Mouse (Mus musculus) olfactory bulb, adult 2 months (tissue): ENCODE measurements at regions not wholly inside any gene's neighbourhood (a gene's known extent, or its start where the extent isn't known, plus 50 kb on each side); places are given as distances from the start of the nearest gene placed in this dataset.
"Not testable (repeated sequence)": the region's sequence is repeated elsewhere in the genome, so short reads cannot be mapped to it uniquely, and the experiment has no call there.

Experiments used
- H3K27ac ChIP-seq: fragments of 200-500 bp; 2 replicates; pipeline ENCODE4 v1.5.1; 2012; ENCODE audit warnings: low read depth, low read length; ENCODE audit not compliant: insufficient read depth
- H3K4me1 ChIP-seq: fragments of 200-500 bp; 2 replicates; pipeline ENCODE4 v1.6.1; 2012; ENCODE audit warnings: low read length; ENCODE audit not compliant: control insufficient read depth, insufficient read depth
- H3K4me3 ChIP-seq: fragments of 200-500 bp; 2 replicates; pipeline ENCODE4 v1.5.1; 2012; ENCODE audit warnings: mild to moderate bottlenecking, low read depth, low read length, moderate library complexity; ENCODE audit not compliant: insufficient read depth
- CTCF ChIP-seq: fragments of 200-500 bp; IDR thresholded peaks from 2 replicates; pipeline ENCODE4 v1.5.1; 2012; ENCODE audit warnings: low read depth, mild to moderate bottlenecking, low read length, moderate library complexity; ENCODE audit not compliant: insufficient read depth
- POLR2A ChIP-seq: fragments of 200-500 bp; IDR thresholded peaks from 2 replicates; pipeline ENCODE4 v1.6.1; 2012; ENCODE audit warnings: mild to moderate bottlenecking, low read depth, low read length, moderate library complexity; ENCODE audit not compliant: insufficient read depth
- WGBS: fragments of 180-500 bp; shearing (Covaris S2); methylation state at CpG from one replicate; pipeline ENCODE4 v1.1.7; 2018; 5-methylcytosine and 5-hydroxymethylcytosine counted together

DNA sequence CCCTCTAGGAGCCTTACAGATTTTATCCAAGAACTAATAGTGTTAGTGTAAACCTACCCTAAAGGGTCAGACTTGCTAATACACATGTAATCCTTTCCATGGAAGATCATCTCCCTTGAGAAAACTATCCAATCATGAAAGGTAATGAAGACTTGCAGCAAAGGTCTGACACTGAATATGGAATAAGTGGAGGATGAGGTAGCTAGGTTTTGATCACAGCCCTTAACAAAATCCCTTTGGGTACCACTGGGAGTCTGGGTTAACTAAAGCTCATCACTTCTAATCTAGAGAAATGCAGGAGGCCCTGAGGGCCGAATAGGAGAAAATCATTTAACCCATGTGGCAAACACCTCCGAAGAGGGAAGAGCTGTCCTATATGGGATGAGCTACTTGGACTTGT, 221.6 kb downstream of the Prr30 start:
- Histone ChIP-seq H3K4me1 (no peaks in the 10 kb centered on the region), H3K4me3 (no peak overlapping the region), H3K27ac (no peak overlapping the region)
- TF ChIP-seq CTCF: no peak
- no peak for TF ChIP-seq POLR2A
- 91% methylated on average over 2 of the region's 2 CpGs for WGBS

- Histone ChIP-seq H3K4me3 (no peak overlapping the region), H3K27ac (no peak overlapping the region), H3K4me1 (no peaks in the 10 kb centered on the region)
- WGBS: 62% methylated on average over 2 of the region's 2 CpGs
- TF ChIP-seq CTCF (no peak), POLR2A (no peak)
Measured at GRCm38 (mm10) chr14:100970970-100971369, 229.2 kb downstream of the Prr30 start.

- Histone ChIP-seq H3K4me3 (no peak overlapping the region), H3K4me1 (no peaks in the 10 kb centered on the region), H3K27ac (no peak overlapping the region)
- no peak for TF ChIP-seq CTCF
- no peak for TF ChIP-seq POLR2A
Measured at GRCm38 (mm10) chr14:100960198-100960597, 239.9 kb downstream of the Prr30 start.

DNA sequence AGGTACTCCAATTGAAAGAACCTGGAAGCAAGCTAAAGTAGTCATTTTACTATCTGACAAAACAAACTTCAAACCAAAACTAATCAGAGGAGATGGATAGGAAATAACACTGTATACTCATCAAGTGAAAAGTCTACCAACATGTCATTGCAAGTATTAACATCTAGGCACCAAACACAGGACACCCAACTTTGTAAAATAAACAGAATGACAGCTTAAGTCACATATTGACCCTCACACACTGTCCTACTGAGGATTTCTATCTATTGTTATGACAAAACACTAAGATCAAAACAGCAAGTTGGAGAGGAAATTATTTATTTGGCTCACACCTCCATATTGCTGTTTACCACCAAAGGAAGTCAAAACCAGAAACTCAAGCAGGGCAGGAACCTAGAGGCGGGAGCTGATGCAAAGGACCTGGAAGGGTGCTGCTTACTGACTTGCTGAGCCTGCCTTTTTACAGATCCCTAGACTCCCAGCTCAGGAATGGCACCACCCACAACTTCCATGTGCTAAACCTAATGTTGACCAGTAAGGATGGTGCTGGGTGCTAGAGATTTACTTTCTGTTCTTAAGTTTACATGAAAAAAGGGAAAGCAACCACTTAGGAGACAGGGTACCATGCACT, 244.2 kb downstream of the Prr30 start:
- H3K4me1 ChIP-seq: no peaks in the 10 kb centered on the region
- H3K4me3 ChIP-seq: no peak overlapping the region
- no peak overlapping the region for H3K27ac ChIP-seq
- 94% methylated on average over 1 of the region's 1 CpGs for WGBS
- TF ChIP-seq POLR2A (no peak), CTCF (no peak)

DNA sequence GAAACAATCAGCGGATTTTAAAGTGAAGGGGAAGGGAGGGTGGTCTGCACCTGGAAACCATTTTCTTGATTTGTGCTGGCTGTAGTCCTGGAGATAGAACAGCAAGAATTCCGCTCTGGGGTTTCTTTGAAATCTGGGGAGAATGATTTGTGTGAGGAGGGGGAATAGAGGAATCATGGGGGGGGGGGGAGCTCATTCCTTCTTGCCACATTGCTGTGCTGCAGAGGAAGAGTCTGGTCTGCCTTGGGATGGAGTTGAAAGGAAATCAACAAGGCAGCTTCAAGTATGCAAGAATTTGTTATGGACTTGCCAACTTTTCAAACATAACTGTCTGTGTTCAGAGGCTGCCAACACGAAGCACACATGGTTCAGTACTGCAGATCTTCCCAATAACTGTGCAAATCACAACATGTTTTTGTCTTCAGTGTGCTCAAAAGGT, 249.4 kb downstream of the Prr30 start:
- WGBS: 68% methylated on average over 3 of the region's 3 CpGs
- no peaks in the 10 kb centered on the region for H3K4me1 ChIP-seq
- TF ChIP-seq POLR2A (no peak), CTCF (no peak)
- no peak overlapping the region for H3K27ac ChIP-seq
- H3K4me3 ChIP-seq: no peak overlapping the region

- H3K4me1 ChIP-seq, H3K4me3 ChIP-seq, H3K27ac ChIP-seq: not testable (repeated sequence)
Measured at GRCm38 (mm10) chr14:100947625-100948024, 252.5 kb downstream of the Prr30 start.

DNA sequence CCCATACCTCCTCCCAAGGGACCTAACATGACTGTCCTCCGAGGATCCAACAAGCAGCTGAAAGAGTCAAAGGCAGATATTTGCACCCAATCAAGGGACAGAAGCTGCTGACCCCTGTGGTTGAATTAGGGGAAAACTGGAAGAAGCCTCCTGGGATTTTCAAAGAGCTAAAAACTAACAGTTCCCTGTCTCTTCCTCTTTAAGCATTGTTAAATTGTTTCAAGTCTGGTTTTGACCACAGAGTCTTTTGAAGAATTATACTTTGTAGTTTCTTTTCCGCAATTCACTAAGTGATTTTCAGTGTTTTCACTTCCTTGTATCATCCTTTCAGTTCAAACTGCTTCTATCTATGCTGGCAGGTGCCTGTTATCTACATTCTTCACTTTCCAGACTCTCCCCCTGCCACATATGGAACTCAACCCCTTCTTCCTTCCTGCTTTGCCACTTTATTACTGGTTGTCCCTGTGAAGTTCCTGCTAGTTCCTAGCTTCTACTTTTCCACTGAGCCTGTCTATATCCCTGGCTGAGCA, 262.7 kb downstream of the Prr30 start:
- no peak for TF ChIP-seq POLR2A
- no peak for TF ChIP-seq CTCF
- Histone ChIP-seq H3K4me3 (no peak overlapping the region), H3K4me1 (no peaks in the 10 kb centered on the region), H3K27ac (no peak overlapping the region)
- 85% methylated on average over 2 of the region's 2 CpGs for WGBS

- Histone ChIP-seq H3K27ac (no peak overlapping the region), H3K4me3 (no peak overlapping the region), H3K4me1 (no peaks in the 10 kb centered on the region)
- WGBS: 88% methylated on average over 7 of the region's 7 CpGs
- TF ChIP-seq CTCF: no peak
- TF ChIP-seq POLR2A: no peak
Measured at GRCm38 (mm10) chr14:100934554-100934953, 265.6 kb downstream of the Prr30 start.

DNA sequence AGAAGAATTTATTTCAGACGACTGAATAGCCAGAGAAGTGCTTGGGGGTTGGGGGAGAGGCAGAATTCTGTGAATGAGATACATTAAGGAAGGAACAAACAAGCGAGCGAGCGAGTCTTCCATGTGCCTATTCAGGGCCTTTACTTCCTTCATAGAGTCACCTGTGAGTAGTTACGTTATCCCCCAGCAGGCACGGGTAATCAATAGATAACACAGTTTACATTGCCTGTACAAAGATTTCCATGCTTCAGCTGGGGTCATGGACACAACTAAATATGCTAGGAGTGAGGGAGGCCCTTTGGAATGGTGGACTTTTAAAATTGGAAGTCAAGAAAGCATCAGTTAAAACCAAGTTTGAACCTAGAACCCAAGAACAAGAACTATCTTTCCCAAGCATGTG, 275.2 kb downstream of the Prr30 start:
- WGBS: 91% methylated on average over 6 of the region's 6 CpGs
- TF ChIP-seq POLR2A: no peak
- TF ChIP-seq CTCF: no peak
- Histone ChIP-seq H3K4me3 (no peak overlapping the region), H3K27ac (no peak overlapping the region), H3K4me1 (no peaks in the 10 kb centered on the region)

- 41% methylated on average over 2 of the region's 2 CpGs for WGBS
- Histone ChIP-seq H3K4me3 (no peak overlapping the region), H3K27ac (no peak overlapping the region), H3K4me1 (no peaks in the 10 kb centered on the region)
- TF ChIP-seq POLR2A (no peak), CTCF (no peak)
Measured at GRCm38 (mm10) chr14:100900221-100900620, 299.9 kb downstream of the Prr30 start.
